Mouse (Mus musculus): ENCODE data around the gene Dclk1. TPM values are rescaled to one million over a fixed set of nuclear protein-coding genes. Genes with fewer than 3 reads are reported as not detected.

Gene Dclk1
- total and polyA plus RNA-seq, 2 experiments from 2014 or later: 213 to 214 TPM

DNA sequence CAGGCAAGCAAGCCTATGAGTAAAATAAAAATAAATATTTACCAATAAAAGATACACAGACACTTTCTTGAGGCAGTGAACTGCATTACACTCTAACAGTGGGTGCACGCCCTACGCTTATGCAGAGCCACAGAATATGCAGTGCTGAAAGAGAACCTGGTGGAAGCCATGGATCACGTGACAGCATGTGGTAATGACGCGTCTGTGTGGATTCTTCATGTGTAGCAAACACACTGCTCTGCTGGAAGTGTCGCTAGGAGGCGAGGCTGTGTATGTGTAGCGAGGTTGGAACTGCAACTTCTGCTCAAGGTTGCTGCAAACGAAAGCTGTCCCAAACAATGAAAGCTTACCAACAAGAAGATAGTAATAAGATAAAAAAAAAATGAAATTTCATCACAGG is 111.0 kb downstream of the Dclk1 start:
- no peak overlapping the region for H3K4me3 ChIP-seq (ENCODE audit: low read length)
- 66% methylated on average over 9 of the region's 9 CpGs for WGBS
- no peaks in the 10 kb centered on the region for H3K9me3 ChIP-seq (ENCODE audit: low read length)
- ATAC-seq (no peak), DNase-seq (ENCODE audit: low spot score) (peak; percentile 57)
- H3K27me3 ChIP-seq (ENCODE audit: insufficient read depth, low read length): no peaks in the 10 kb centered on the region
- H3K4me2 ChIP-seq (ENCODE audit: low read depth, low read length): no peak overlapping the region
- H3K27ac ChIP-seq: 0 out of 2 replicates have a peak overlapping the region, but pooled peaks have one; percentile 5
- peak; percentile 30; the same call in 1 of the 2 replicates for TF ChIP-seq CTCF (IDR thresholded peaks at IDR 0.05; ENCODE audit: low read depth)
- no peak overlapping the region for H3K9ac ChIP-seq (replicated peaks; ENCODE audit: low read length)
- peaks cover 36% of the 10 kb centered on the region for H3K4me1 ChIP-seq (ENCODE audit: insufficient read depth, low read length)
- H3K36me3 ChIP-seq (ENCODE audit: insufficient read depth, low read length): no peaks in the 10 kb centered on the region

GRCm38 (mm10) chr3:55353909-55354511 is 111.8 kb downstream of the Dclk1 start:
- DNase-seq (ENCODE audit: low spot score) (peak; percentile 86), ATAC-seq (peak; percentile 61)
- Histone ChIP-seq H3K4me3 (ENCODE audit: low read length) (no peak overlapping the region), H3K4me1 (ENCODE audit: insufficient read depth, low read length) (peaks cover 36% of the 10 kb centered on the region), H3K9me3 (ENCODE audit: low read length) (no peaks in the 10 kb centered on the region), H3K36me3 (ENCODE audit: insufficient read depth, low read length) (no peaks in the 10 kb centered on the region), H3K4me2 (ENCODE audit: low read depth, low read length) (no peak overlapping the region), H3K27ac (peak overlapping the region; percentile 42), H3K9ac (replicated peaks; ENCODE audit: low read length) (no peak overlapping the region), H3K27me3 (ENCODE audit: insufficient read depth, low read length) (no peaks in the 10 kb centered on the region)
- 19% methylated on average over 13 of the region's 13 CpGs for WGBS
- TF ChIP-seq CTCF (IDR thresholded peaks at IDR 0.05; ENCODE audit: low read depth): no peak

DNA sequence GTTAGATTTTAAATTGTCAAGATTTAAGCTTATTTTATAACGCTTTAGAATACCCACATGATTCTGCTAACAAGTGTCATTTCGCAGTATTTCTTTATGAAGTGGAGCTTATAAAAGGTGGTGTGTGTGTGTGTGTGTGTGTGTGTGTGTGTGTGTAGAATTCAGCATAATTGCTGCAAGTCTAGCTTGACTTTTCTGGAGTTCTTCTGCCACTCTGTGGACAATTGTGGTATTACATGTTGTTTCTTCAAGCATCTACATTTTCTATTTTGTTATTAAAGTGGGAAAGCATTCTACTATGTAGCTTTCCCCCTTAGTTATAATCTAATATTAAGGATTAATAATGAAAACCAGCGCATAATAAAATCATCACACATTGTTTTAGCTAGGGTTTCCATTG is 112.6 kb downstream of the Dclk1 start:
- Histone ChIP-seq H3K4me2 (ENCODE audit: low read depth, low read length) (no peak overlapping the region), H3K27me3 (ENCODE audit: insufficient read depth, low read length) (no peaks in the 10 kb centered on the region), H3K36me3 (ENCODE audit: insufficient read depth, low read length) (no peaks in the 10 kb centered on the region), H3K4me3 (ENCODE audit: low read length) (no peak overlapping the region), H3K9ac (replicated peaks; ENCODE audit: low read length) (no peak overlapping the region), H3K27ac (no peak overlapping the region), H3K9me3 (ENCODE audit: low read length) (no peaks in the 10 kb centered on the region), H3K4me1 (ENCODE audit: insufficient read depth, low read length) (peaks cover 35% of the 10 kb centered on the region)
- WGBS: 16% methylated on average over 3 of the region's 3 CpGs
- peak; percentile 85 for TF ChIP-seq CTCF (IDR thresholded peaks at IDR 0.05; ENCODE audit: low read depth)
- ATAC-seq (no peak), DNase-seq (ENCODE audit: low spot score) (peak; percentile 93)

DNA sequence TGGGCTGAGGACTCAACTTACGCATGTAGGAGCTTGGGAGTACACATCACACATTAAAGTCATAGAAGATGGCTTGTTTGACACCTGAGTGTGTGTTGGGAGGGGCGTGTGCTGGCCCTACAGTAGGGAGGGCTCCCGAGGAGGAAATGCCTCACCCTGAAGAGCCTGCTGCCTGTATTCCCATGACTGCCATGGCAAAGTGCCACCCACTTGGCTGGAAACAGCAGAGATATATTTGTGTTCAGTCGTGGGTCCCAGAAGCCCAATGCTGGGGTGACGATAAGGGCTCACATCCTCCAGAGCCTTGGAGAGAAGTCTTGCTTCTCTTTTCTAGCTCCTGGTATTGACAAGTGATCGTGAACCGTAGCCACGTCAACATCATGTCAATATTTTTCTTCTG is 116.3 kb downstream of the Dclk1 start:
- Histone ChIP-seq H3K9ac (replicated peaks; ENCODE audit: low read length) (no peak overlapping the region), H3K27me3 (ENCODE audit: insufficient read depth, low read length) (no peaks in the 10 kb centered on the region), H3K4me1 (ENCODE audit: insufficient read depth, low read length) (peaks cover 6% of the 10 kb centered on the region; the same call in 1 of the 2 replicates), H3K36me3 (ENCODE audit: insufficient read depth, low read length) (no peaks in the 10 kb centered on the region), H3K27ac (no peak overlapping the region), H3K4me3 (ENCODE audit: low read length) (no peak overlapping the region), H3K9me3 (ENCODE audit: low read length) (no peaks in the 10 kb centered on the region), H3K4me2 (ENCODE audit: low read depth, low read length) (no peak overlapping the region)
- no peak for TF ChIP-seq CTCF (IDR thresholded peaks at IDR 0.05; ENCODE audit: low read depth)
- ATAC-seq: no peak
- 83% methylated on average over 8 of the region's 8 CpGs for WGBS
- no peak for DNase-seq (ENCODE audit: low spot score)

DNA sequence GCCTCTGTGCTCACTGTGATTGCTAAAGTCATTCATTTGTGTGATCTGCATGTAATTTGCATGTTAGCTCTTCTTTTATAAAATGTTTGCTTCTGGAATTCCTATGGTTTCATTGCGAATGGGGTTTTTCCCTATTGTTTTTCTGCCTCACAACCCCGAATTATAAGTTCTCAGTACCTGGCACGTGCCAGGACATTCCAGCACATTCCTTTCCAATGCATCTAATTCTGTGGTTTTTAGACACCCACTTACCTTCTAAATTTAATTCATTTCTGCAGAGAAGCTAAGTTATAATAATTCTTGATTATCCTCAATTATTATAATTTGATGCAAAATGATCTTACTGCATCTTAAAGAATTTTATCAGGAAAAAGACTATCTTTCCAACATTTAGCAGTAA is 118.7 kb downstream of the Dclk1 start:
- ATAC-seq (no peak), DNase-seq (ENCODE audit: low spot score) (no peak)
- Histone ChIP-seq H3K4me2 (ENCODE audit: low read depth, low read length) (no peak overlapping the region), H3K4me1 (ENCODE audit: insufficient read depth, low read length) (no peaks in the 10 kb centered on the region), H3K27ac (no peak overlapping the region), H3K36me3 (ENCODE audit: insufficient read depth, low read length) (no peaks in the 10 kb centered on the region), H3K9me3 (ENCODE audit: low read length) (no peaks in the 10 kb centered on the region), H3K9ac (replicated peaks; ENCODE audit: low read length) (no peak overlapping the region), H3K4me3 (ENCODE audit: low read length) (no peak overlapping the region), H3K27me3 (ENCODE audit: insufficient read depth, low read length) (no peaks in the 10 kb centered on the region)
- TF ChIP-seq CTCF (IDR thresholded peaks at IDR 0.05; ENCODE audit: low read depth): no peak
- 76% methylated on average over 3 of the region's 3 CpGs for WGBS

DNA sequence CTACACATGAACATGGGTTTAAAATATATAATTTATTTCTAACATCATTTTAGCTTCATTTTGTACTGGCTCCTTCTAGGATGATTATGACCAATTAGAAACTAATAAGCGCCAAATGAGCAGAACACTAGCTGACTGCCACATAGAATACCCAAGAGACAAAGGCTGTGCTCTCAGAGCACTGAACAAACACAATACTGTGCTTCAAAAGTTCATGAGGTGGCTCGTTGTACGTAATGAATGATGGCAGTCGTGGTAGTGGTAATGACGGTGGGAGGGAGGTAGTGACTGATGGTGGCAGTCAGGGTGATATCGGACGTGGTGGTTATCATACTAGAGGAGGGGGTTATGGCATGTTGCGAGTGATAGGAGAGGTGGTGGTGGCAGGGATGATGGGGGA is 125.0 kb downstream of the Dclk1 start:
- Histone ChIP-seq H3K4me3 (ENCODE audit: low read length) (no peak overlapping the region), H3K4me1 (ENCODE audit: insufficient read depth, low read length) (no peaks in the 10 kb centered on the region), H3K36me3 (ENCODE audit: insufficient read depth, low read length) (no peaks in the 10 kb centered on the region), H3K9ac (replicated peaks; ENCODE audit: low read length) (no peak overlapping the region), H3K9me3 (ENCODE audit: low read length) (no peaks in the 10 kb centered on the region), H3K27me3 (ENCODE audit: insufficient read depth, low read length) (no peaks in the 10 kb centered on the region), H3K4me2 (ENCODE audit: low read depth, low read length) (no peak overlapping the region), H3K27ac (no peak overlapping the region)
- TF ChIP-seq CTCF (IDR thresholded peaks at IDR 0.05; ENCODE audit: low read depth): no peak
- ATAC-seq (no peak), DNase-seq (ENCODE audit: low spot score) (no peak)
- 76% methylated on average over 8 of the region's 8 CpGs for WGBS

- WGBS: 75% methylated on average over 7 of the region's 7 CpGs
- ATAC-seq (no peak), DNase-seq (ENCODE audit: low spot score) (no peak)
- Histone ChIP-seq H3K9me3 (ENCODE audit: low read length) (no peaks in the 10 kb centered on the region), H3K27ac (no peak overlapping the region), H3K4me2 (ENCODE audit: low read depth, low read length) (no peak overlapping the region), H3K4me1 (ENCODE audit: insufficient read depth, low read length) (no peaks in the 10 kb centered on the region), H3K27me3 (ENCODE audit: insufficient read depth, low read length) (no peaks in the 10 kb centered on the region), H3K36me3 (ENCODE audit: insufficient read depth, low read length) (no peaks in the 10 kb centered on the region), H3K4me3 (ENCODE audit: low read length) (no peak overlapping the region), H3K9ac (replicated peaks; ENCODE audit: low read length) (no peak overlapping the region)
- TF ChIP-seq CTCF (IDR thresholded peaks at IDR 0.05; ENCODE audit: low read depth): no peak
Observed at GRCm38 (mm10) chr3:55369156-55369555, 127.0 kb downstream of the Dclk1 start.

Data from hindbrain, postnatal 0 days (tissue).